Mouse (Mus musculus): ENCODE data around the gene Vmn2r60.
"Not testable (repeated sequence)": the region's sequence is repeated elsewhere in the genome, so short reads cannot be mapped to it uniquely, and the experiment has no call there.

Gene Vmn2r60

GRCm38 (mm10) chr7:42107470-42107869 is at the start of gene Vmn2r60:
Vmn2r60 (plus strand) TSS chr7:42107770.
- no peak for DNase-seq

DNA sequence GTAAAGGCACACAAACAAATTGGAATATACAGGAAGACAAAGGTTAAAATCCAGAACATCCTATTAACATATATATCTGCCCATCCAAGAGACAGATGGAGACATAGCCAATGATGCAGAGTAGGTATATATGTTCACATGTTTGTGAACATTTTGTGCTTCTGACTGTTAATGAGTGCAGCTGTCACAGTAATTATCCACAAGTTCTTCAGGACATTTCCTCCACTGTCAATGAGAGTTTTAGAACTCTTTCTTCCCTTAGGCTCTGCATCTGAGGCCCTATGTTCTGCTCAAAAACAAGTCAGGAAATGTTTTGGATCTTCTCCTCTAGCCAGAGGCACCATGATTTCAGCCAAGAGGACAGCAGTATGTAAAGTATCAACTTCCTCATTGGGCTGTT is 48.6 kb upstream of the Vmn2r60 start, which contains the start of gene Vmn2r59:
Vmn2r59 (minus strand) TSS at position 101 of the 400 bp plus-strand sequence.
- DNase-seq, result no peak

DNA sequence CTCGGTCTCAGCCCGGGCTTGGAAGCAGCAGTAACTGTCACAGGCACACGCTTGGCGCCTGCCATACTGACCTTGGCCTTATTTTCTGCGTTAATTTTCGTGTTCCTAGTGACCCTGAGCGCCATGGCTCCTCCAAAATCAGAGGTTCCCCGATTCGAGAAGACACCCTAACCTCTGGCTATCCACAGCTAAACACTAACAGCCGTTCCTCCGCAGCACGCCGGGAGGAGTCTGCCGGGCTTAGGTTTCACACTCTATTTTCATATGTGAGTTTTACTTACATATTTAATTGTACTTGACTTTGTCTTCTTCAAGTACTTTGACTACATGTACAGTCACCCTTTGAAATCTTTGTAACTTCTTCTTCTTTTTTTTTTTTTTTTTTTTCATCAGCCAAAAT is 509 bp upstream of the Vmn2r60 start:
- not testable (repeated sequence) for DNase-seq

All from right cerebral cortex, postnatal 14 days (tissue).